Mouse (Mus musculus) limb, embryonic 12.5 days (tissue): ENCODE results near the gene Tti1. TPM values are rescaled to one million over a fixed set of nuclear protein-coding genes. Genes with fewer than 3 reads are reported as not detected.

Source experiments
- ATAC-seq: fragments of 200-750 bp; cut with Nextera tagmentation; 2 replicates; pipeline ENCODE4 v1.8.0; 2017; ENCODE audit warnings: low read depth, moderate TSS enrichment; ENCODE audit not compliant: insufficient number of reproducible peaks, insufficient read depth, low FRiP score, low TSS enrichment
- H3K27ac ChIP-seq: fragments of 300-500 bp; sonication (generic); 2 replicates; pipeline ENCODE4 v1.5.1; 2016; ENCODE audit warnings: mild to moderate bottlenecking, moderate library complexity
- H3K27me3 ChIP-seq: fragments of 300-500 bp; sonication (generic); 2 replicates; pipeline ENCODE4 v1.6.1; 2016; ENCODE audit warnings: mild to moderate bottlenecking, moderate library complexity
- H3K36me3 ChIP-seq: fragments of 300-500 bp; sonication (generic); 2 replicates; pipeline ENCODE4 v1.6.1; 2016; ENCODE audit warnings: mild to moderate bottlenecking, moderate library complexity
- H3K4me1 ChIP-seq: fragments of 300-500 bp; sonication (generic); replicated peaks from 2 replicates; pipeline ENCODE4 v1.6.1; 2016
- H3K4me2 ChIP-seq: fragments of 300-500 bp; sonication (generic); 2 replicates; pipeline ENCODE4 v1.6.1; 2016; ENCODE audit warnings: mild to moderate bottlenecking, moderate library complexity
- H3K4me3 ChIP-seq: fragments of 300-500 bp; sonication (generic); replicated peaks from 2 replicates; pipeline ENCODE4 v1.5.1; 2016; ENCODE audit warnings: mild to moderate bottlenecking
- H3K9ac ChIP-seq: fragments of 300-500 bp; sonication (generic); replicated peaks from 2 replicates; pipeline ENCODE4 v1.6.1; 2016; ENCODE audit warnings: mild to moderate bottlenecking, moderate library complexity
- H3K9me3 ChIP-seq: fragments of 300-500 bp; sonication (generic); 2 replicates; pipeline ENCODE4 v1.6.1; 2016; ENCODE audit warnings: mild to moderate bottlenecking, moderate library complexity
- whole genome bisulfite sequencing: fragments of 180-500 bp; shearing (Covaris S2); methylation state at CpG from one replicate; pipeline ENCODE4 v1.1.7; 2016; 5-methylcytosine and 5-hydroxymethylcytosine counted together
- polyA plus RNA-seq: library from polyadenylated mRNA; unstranded; fragments of >200 nt; fragmentation: Nextera tagmentation; extraction: Ambion mirVana; gene quantifications from 2 replicates; pipeline ENCODE4 v1.2.1, GENCODE M21; 2016

Tti1 gene
- polyA plus RNA-seq, 1 experiment from 2014 or later, result 28.1 TPM

DNA sequence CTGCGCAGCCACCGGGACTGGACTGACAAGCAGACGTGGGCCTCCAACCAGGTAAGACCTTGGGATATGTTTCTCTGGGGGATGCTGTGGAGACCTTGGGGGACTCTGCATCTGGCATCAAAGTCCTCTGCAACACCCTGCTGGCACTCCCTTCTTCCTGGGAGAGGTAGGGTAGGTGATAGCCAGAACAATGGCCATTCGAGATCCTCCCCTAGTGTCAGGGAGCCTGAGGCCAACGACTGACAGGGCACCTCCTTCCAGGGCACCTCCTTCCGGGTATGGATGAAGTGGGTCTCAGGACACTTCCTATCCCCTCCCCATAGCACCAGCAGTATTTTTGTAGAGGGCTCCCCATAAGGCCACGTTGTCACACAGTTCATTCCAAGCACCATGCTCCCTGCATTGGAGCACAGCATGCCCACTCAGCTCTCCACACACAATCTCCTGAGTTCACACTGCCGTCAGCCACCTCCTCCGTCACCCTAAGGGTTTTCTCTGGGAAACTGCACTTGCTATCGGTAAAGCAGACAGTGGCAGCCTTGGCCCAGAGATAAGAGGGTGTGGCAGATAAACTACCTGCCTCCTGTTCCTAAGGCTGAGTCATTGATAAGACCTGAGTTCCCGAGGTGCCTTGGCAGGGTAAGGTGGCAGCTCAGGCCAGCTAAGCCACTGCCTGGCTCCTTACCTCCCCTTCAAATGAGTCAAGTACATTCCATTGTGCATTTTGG lies 92.6 kb downstream of the Tti1 start:
- 65% methylated on average over 11 of the region's 11 CpGs for WGBS
- ATAC-seq, result no peak
- no peaks in the 10 kb centered on the region for H3K36me3 ChIP-seq
- no peak overlapping the region for H3K4me2 ChIP-seq
- peaks cover 34% of the 10 kb centered on the region for H3K27me3 ChIP-seq
- peaks cover 4% of the 10 kb centered on the region; the same call in 1 of the 2 replicates for H3K9me3 ChIP-seq
- no peak overlapping the region for H3K9ac ChIP-seq
- no peak overlapping the region for H3K27ac ChIP-seq
- H3K4me1 ChIP-seq, result peaks cover 4% of the 10 kb centered on the region
- no peak overlapping the region for H3K4me3 ChIP-seq

DNA sequence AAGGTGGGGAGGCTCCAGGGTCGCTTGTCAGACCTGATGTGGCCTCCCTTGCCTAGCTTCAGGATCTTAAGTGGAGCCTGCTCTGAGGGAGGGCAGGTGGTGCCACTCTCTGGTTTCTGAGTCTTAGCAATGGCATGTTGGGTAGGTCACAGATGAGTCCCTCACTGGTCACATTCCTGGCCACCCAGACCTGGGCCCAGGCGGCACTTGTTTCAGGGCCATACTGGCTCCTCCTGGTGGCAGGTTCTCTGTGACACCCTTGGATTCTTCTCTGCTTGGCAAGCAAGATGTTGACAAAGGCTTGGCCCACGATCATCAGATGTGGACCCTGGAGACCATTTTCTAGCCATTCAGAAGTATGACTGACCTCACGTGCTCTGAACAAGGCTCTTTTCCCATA lies 95.6 kb downstream of the Tti1 start:
- no peak overlapping the region for H3K27ac ChIP-seq
- no peak overlapping the region for H3K9ac ChIP-seq
- H3K4me3 ChIP-seq, result no peak overlapping the region
- no peak for ATAC-seq
- no peaks in the 10 kb centered on the region for H3K36me3 ChIP-seq
- H3K27me3 ChIP-seq, result peaks cover 8% of the 10 kb centered on the region
- 70% methylated on average over 4 of the region's 4 CpGs for WGBS
- H3K9me3 ChIP-seq, result peaks cover 4% of the 10 kb centered on the region; the same call in 1 of the 2 replicates
- H3K4me1 ChIP-seq, result peaks cover 11% of the 10 kb centered on the region
- H3K4me2 ChIP-seq, result no peak overlapping the region

Other genes with a start within 250 kb of the Tti1 start
- 0.20 and 0.30 TPM in 2 replicates for gene Vstm2l, start 113.8 kb downstream of the Tti1 start, polyA plus RNA-seq
- 55.2 and 57.1 TPM in 2 replicates for gene Rprd1b, start 64 bp upstream of the Tti1 start, polyA plus RNA-seq
- gene Tgm2, start 118.0 kb upstream of the Tti1 start, polyA plus RNA-seq, result 2.6 and 3.4 TPM in 2 replicates
- gene D630003M21Rik, start 200.8 kb upstream of the Tti1 start, polyA plus RNA-seq, result 10.2 TPM in 2 replicates
- gene Bpi, start 229.7 kb upstream of the Tti1 start, polyA plus RNA-seq, result not detected in 2 replicates